In genomic region chr19:8722559-8722906, GRCm38 (mm10) we compare ENCODE assay signal across 9 mouse cellular contexts. TPM values are rescaled to one million over a fixed set of nuclear protein-coding genes. Genes with fewer than 3 reads are reported as not detected.
A peak's percentile ranks its signal among the peaks of the same experiment; 100 is the strongest.
DNase-seq lines count a peak whose midpoint lies in the region; ATAC-seq and TF ChIP-seq lines count a peak whose summit lies in the region.
"Had no signal": no experiment of that assay in that cellular context is flagged by ENCODE, and none has a peak within 500 bp of the region (broad histone marks: within the 10 kb centered on the region; RNA-seq: fewer than 3 reads in every experiment).

No protein-coding gene starts in this region.

- H3K4me3 ChIP-seq in lung, adult 2 months (replicated peaks; ENCODE audit: extremely low read depth, low read depth, low read length): peak overlapping the region; percentile 100
- H3K4me3 ChIP-seq in embryonic facial prominence, embryonic 15.5 days (replicated peaks): peak overlapping the region; percentile 79
- H3K4me3 ChIP-seq in intestine, embryonic 16.5 days (ENCODE audit: low read length): peak overlapping the region; percentile 59
- H3K4me3 ChIP-seq in neural tube, embryonic 12.5 days: peak overlapping the region; percentile 76

- H3K4me2 ChIP-seq in embryonic facial prominence, embryonic 15.5 days (replicated peaks): peak overlapping the region; percentile 50
- peak overlapping the region; percentile 60 for H3K4me2 ChIP-seq in intestine, embryonic 16.5 days (ENCODE audit: low read depth, low read length)
- H3K4me2 ChIP-seq in neural tube, embryonic 12.5 days (replicated peaks): peak overlapping the region; percentile 79

- WGBS in lung, adult 2 months: 0% methylated on average over 5 of the region's 5 CpGs
- 0% methylated on average over 5 of the region's 5 CpGs for WGBS in embryonic facial prominence, embryonic 15.5 days
- WGBS in intestine, embryonic 16.5 days: under 1% methylated on average over 5 of the region's 5 CpGs
- 3% methylated on average over 5 of the region's 5 CpGs for WGBS in neural tube, embryonic 12.5 days

- peak overlapping the region; percentile 89 for H3K9ac ChIP-seq in embryonic facial prominence, embryonic 15.5 days
- H3K9ac ChIP-seq in intestine, embryonic 16.5 days (ENCODE audit: low read depth, low read length): peak overlapping the region; percentile 90
- peak overlapping the region; percentile 75 for H3K9ac ChIP-seq in neural tube, embryonic 12.5 days

- H3K27ac ChIP-seq in embryonic facial prominence, embryonic 15.5 days (replicated peaks): peak overlapping the region; percentile 97
- peak overlapping the region; percentile 99 for H3K27ac ChIP-seq in intestine, embryonic 16.5 days (ENCODE audit: low read length)
- peak overlapping the region; percentile 89 for H3K27ac ChIP-seq in neural tube, embryonic 12.5 days

- no peak for ATAC-seq in embryonic facial prominence, embryonic 15.5 days (ENCODE audit: insufficient number of reproducible peaks, low FRiP score, low TSS enrichment, low read depth)
- ATAC-seq in intestine, embryonic 16.5 days: no peak; the same call in 1 of the 2 replicates
- peak; percentile 21; the same call in 1 of the 2 replicates for ATAC-seq in neural tube, embryonic 12.5 days (ENCODE audit: low FRiP score, low read depth)

- no peaks in the 10 kb centered on the region for H3K9me3 ChIP-seq in embryonic facial prominence, embryonic 15.5 days (replicated peaks)
- H3K9me3 ChIP-seq in intestine, embryonic 16.5 days (ENCODE audit: control insufficient read depth, low read length): no peaks in the 10 kb centered on the region
- H3K9me3 ChIP-seq in neural tube, embryonic 12.5 days: no peaks in the 10 kb centered on the region

- TF ChIP-seq POLR2A in lung, adult 2 months (IDR thresholded peaks at IDR 0.05; ENCODE audit: borderline replicate concordance, extremely low read depth, low read depth, low read length): no peak

- H3K4me1 ChIP-seq in lung, adult 2 months (ENCODE audit: control insufficient read depth, insufficient read depth, low read length): no peaks in the 10 kb centered on the region; the same call in none of the 2 replicates
- peaks cover 29% of the 10 kb centered on the region for H3K4me1 ChIP-seq in embryonic facial prominence, embryonic 15.5 days
- H3K4me1 ChIP-seq in intestine, embryonic 16.5 days (ENCODE audit: control insufficient read depth, insufficient read depth, low read length): peaks cover 13% of the 10 kb centered on the region
- H3K4me1 ChIP-seq in neural tube, embryonic 12.5 days: peaks cover 31% of the 10 kb centered on the region

- H3K36me3 ChIP-seq in embryonic facial prominence, embryonic 15.5 days: peaks cover 27% of the 10 kb centered on the region
- peaks cover 3% of the 10 kb centered on the region; the same call in 1 of the 2 replicates for H3K36me3 ChIP-seq in intestine, embryonic 16.5 days (ENCODE audit: control insufficient read depth, insufficient read depth, low read length)
- peaks cover 23% of the 10 kb centered on the region for H3K36me3 ChIP-seq in neural tube, embryonic 12.5 days

- no peak for TF ChIP-seq CTCF in lung, adult 2 months (IDR thresholded peaks at IDR 0.05; ENCODE audit: insufficient read depth, low read length)

- no peaks in the 10 kb centered on the region for H3K27me3 ChIP-seq in embryonic facial prominence, embryonic 15.5 days
- H3K27me3 ChIP-seq in intestine, embryonic 16.5 days (replicated peaks; ENCODE audit: control insufficient read depth, insufficient read depth, low read length): no peaks in the 10 kb centered on the region
- H3K27me3 ChIP-seq in neural tube, embryonic 12.5 days (replicated peaks): no peaks in the 10 kb centered on the region

- DNase-seq in lung, adult 2 months: no peak
- no peak for DNase-seq in lung, postnatal 14 days
- no peak for DNase-seq in spleen, adult 18-20 months
- DNase-seq in spleen, postnatal 4 days (ENCODE audit: low spot score in 2 of 2): no peak
- no peak for DNase-seq in thymus, postnatal 4 days

RNA-seq across cellular contexts. Expression of gene Slc3a2, which starts 0.6 kb away (rescaled TPM):
- polyA plus RNA-seq in lung, adult 2 months (2012; rRNA removed): 263 and 265 TPM in 2 replicates
- polyA plus RNA-seq in embryonic facial prominence, embryonic 15.5 days (2015; fragmentation: Nextera tagmentation; extraction: Ambion mirVana): 122 and 128 TPM in 2 replicates
- polyA plus RNA-seq in intestine, embryonic 16.5 days (2015; fragmentation: Nextera tagmentation; extraction: Ambion mirVana): 211 and 225 TPM in 2 replicates
- polyA plus RNA-seq in neural tube, embryonic 12.5 days (2016; fragmentation: Nextera tagmentation; extraction: Ambion mirVana): 144 and 147 TPM in 2 replicates

RNA-seq across cellular contexts. Expression of gene Wdr74, which starts 13.1 kb away (rescaled TPM):
- polyA plus RNA-seq in lung, adult 2 months (2012; rRNA removed): 19.5 and 21.3 TPM in 2 replicates
- polyA plus RNA-seq in embryonic facial prominence, embryonic 15.5 days (2015; fragmentation: Nextera tagmentation; extraction: Ambion mirVana): 89.0 and 90.8 TPM in 2 replicates
- polyA plus RNA-seq in intestine, embryonic 16.5 days (2015; fragmentation: Nextera tagmentation; extraction: Ambion mirVana): 78.1 and 88.7 TPM in 2 replicates
- polyA plus RNA-seq in neural tube, embryonic 12.5 days (2016; fragmentation: Nextera tagmentation; extraction: Ambion mirVana): 83.5 and 85.1 TPM in 2 replicates

RNA-seq across cellular contexts. Expression of gene 1700092M07Rik, which starts 18.0 kb away (rescaled TPM):
- polyA plus RNA-seq in lung, adult 2 months (2012; rRNA removed): not detected in 2 replicates
- 0.70 and 1.2 TPM in 2 replicates for polyA plus RNA-seq in embryonic facial prominence, embryonic 15.5 days (2015; fragmentation: Nextera tagmentation; extraction: Ambion mirVana)
- 0.91 and 1.6 TPM in 2 replicates for polyA plus RNA-seq in intestine, embryonic 16.5 days (2015; fragmentation: Nextera tagmentation; extraction: Ambion mirVana)
- 2.3 and 3.6 TPM in 2 replicates for polyA plus RNA-seq in neural tube, embryonic 12.5 days (2016; fragmentation: Nextera tagmentation; extraction: Ambion mirVana)
- polyA plus RNA-seq: activated CD4-positive, CD25-positive, alpha-beta regulatory T cell, adult 4 months had no signal

RNA-seq across cellular contexts. Expression of gene Stx5a, which starts 18.7 kb away (rescaled TPM):
- 79.0 and 88.0 TPM in 2 replicates for polyA plus RNA-seq in lung, adult 2 months (2012; rRNA removed)
- 168 and 175 TPM in 2 replicates for polyA plus RNA-seq in embryonic facial prominence, embryonic 15.5 days (2015; fragmentation: Nextera tagmentation; extraction: Ambion mirVana)
- 120 and 124 TPM in 2 replicates for polyA plus RNA-seq in intestine, embryonic 16.5 days (2015; fragmentation: Nextera tagmentation; extraction: Ambion mirVana)
- polyA plus RNA-seq in neural tube, embryonic 12.5 days (2016; fragmentation: Nextera tagmentation; extraction: Ambion mirVana): 129 TPM in 2 replicates

RNA-seq across cellular contexts. Expression of gene Nxf1, which starts 34.3 kb away (rescaled TPM):
- polyA plus RNA-seq in lung, adult 2 months (2012; rRNA removed): 61.4 and 85.3 TPM in 2 replicates
- 175 and 192 TPM in 2 replicates for polyA plus RNA-seq in embryonic facial prominence, embryonic 15.5 days (2015; fragmentation: Nextera tagmentation; extraction: Ambion mirVana)
- polyA plus RNA-seq in intestine, embryonic 16.5 days (2015; fragmentation: Nextera tagmentation; extraction: Ambion mirVana): 133 and 137 TPM in 2 replicates
- 186 and 216 TPM in 2 replicates for polyA plus RNA-seq in neural tube, embryonic 12.5 days (2016; fragmentation: Nextera tagmentation; extraction: Ambion mirVana)
